Mouse (Mus musculus) MEL (cell line): ENCODE data around the gene Dgkz.

Experiments
- CHD2 ChIP-seq: IDR thresholded peaks from 2 replicates; pipeline ENCODE4 v1.6.1; 2011; ENCODE audit warnings: low read length, improper control_type of control experiment
- CTCF ChIP-seq, 3 experiments: IDR thresholded peaks in 2 of 3; conservative IDR thresholded peaks in 1 of 3; 2 replicates each; pipeline ENCODE4 v1.5.1; 2011 to 2012; ENCODE audit warnings: low read length in 3 of 3, low read depth in 2 of 3, mild to moderate bottlenecking in 2 of 3, improper control_type of control experiment in 1 of 3, inconsistent platforms in 1 of 3, mixed read lengths in 1 of 3, moderate library complexity in 1 of 3; ENCODE audit not compliant: control insufficient read depth in 1 of 3, insufficient read depth in 1 of 3, poor library complexity in 1 of 3, severe bottlenecking in 1 of 3
- E2F4 ChIP-seq: IDR thresholded peaks from 2 replicates; pipeline ENCODE4 v1.6.1; 2011; ENCODE audit warnings: low read depth, low read length, improper control_type of control experiment, borderline replicate concordance
- ELF1 ChIP-seq: IDR thresholded peaks from 2 replicates; pipeline ENCODE4 v1.6.1; 2014; ENCODE audit warnings: low read depth, mild to moderate bottlenecking, inconsistent platforms, low read length, improper control_type of control experiment, moderate library complexity
- EP300 ChIP-seq, 2 experiments: IDR thresholded peaks; 2 replicates each; pipeline ENCODE4 v1.6.1; 2011; ENCODE audit warnings: improper control_type of control experiment in 2 of 2, low read length in 2 of 2, low read depth in 1 of 2, mild to moderate bottlenecking in 1 of 2
- HCFC1 ChIP-seq: IDR thresholded peaks from 2 replicates; pipeline ENCODE4 v1.6.1; 2012; ENCODE audit warnings: low read depth, mild to moderate bottlenecking, inconsistent platforms, low read length, improper control_type of control experiment, moderate library complexity
- JUND ChIP-seq: IDR thresholded peaks from 2 replicates; pipeline ENCODE4 v1.6.1; 2011; ENCODE audit warnings: low read depth, mild to moderate bottlenecking, improper control_type of control experiment, low read length
- KAT2A ChIP-seq: conservative IDR thresholded peaks from 2 replicates; pipeline ENCODE4 v1.6.1; 2012; ENCODE audit warnings: low read depth, low read length, improper control_type of control experiment, inconsistent platforms
- MAFK ChIP-seq: IDR thresholded peaks from 2 replicates; pipeline ENCODE4 v1.6.1; 2011; ENCODE audit warnings: low read depth, mild to moderate bottlenecking, low read length, improper control_type of control experiment, borderline replicate concordance
- MAZ ChIP-seq: IDR thresholded peaks from 2 replicates; pipeline ENCODE4 v1.6.1; 2012; ENCODE audit warnings: low read depth, mild to moderate bottlenecking, inconsistent platforms, low read length, improper control_type of control experiment
- NELFE ChIP-seq: IDR thresholded peaks from 2 replicates; pipeline ENCODE4 v1.6.1; 2011; ENCODE audit warnings: low read depth, low read length, improper control_type of control experiment
- POLR2A ChIP-seq, 2 experiments: IDR thresholded peaks; 2 replicates each; pipeline ENCODE4 v1.6.1; 2011 to 2012; ENCODE audit warnings: low read length in 2 of 2, mild to moderate bottlenecking in 2 of 2, control low read depth in 1 of 2, improper control_type of control experiment in 1 of 2, low read depth in 1 of 2, moderate library complexity in 1 of 2; ENCODE audit not compliant: control insufficient read depth in 1 of 2, insufficient read depth in 1 of 2, poor library complexity in 1 of 2
- POLR2AphosphoS2 ChIP-seq: IDR thresholded peaks from 2 replicates; pipeline ENCODE4 v1.6.1; 2011; ENCODE audit warnings: low read length, improper control_type of control experiment
- USF2 ChIP-seq, 2 experiments: IDR thresholded peaks; 2 replicates each; pipeline ENCODE4 v1.6.1; 2011 to 2012; ENCODE audit warnings: improper control_type of control experiment in 2 of 2, low read length in 2 of 2, borderline replicate concordance in 1 of 2, inconsistent platforms in 1 of 2, low read depth in 1 of 2, mild to moderate bottlenecking in 1 of 2; ENCODE audit not compliant: insufficient read depth in 1 of 2

GRCm38 (mm10) chr2:92024274-92024672, 48.6 kb upstream of the Dgkz start, which contains the start of gene Creb3l1:
- no peak for TF ChIP-seq POLR2A (IDR thresholded peaks at IDR 0.05; ENCODE audit: control insufficient read depth in 1 of 2, insufficient read depth in 1 of 2, low read depth in 1 of 2, low read length in 2 of 2, poor library complexity in 1 of 2)
- no peak for TF ChIP-seq E2F4
- no peak for TF ChIP-seq MAZ
- TF ChIP-seq ELF1 = no peak
- TF ChIP-seq CTCF (IDR thresholded peaks at IDR 0.05 in 2 of 3, conservative IDR thresholded peaks at IDR 0.05 in 1 of 3; ENCODE audit: control insufficient read depth in 1 of 3, insufficient read depth in 1 of 3, low read depth in 2 of 3, low read length in 3 of 3, poor library complexity in 1 of 3, severe bottlenecking in 1 of 3) = no peak
- no peak for TF ChIP-seq JUND
- no peak for TF ChIP-seq POLR2AphosphoS2
- no peak for TF ChIP-seq CHD2
- no peak for TF ChIP-seq EP300 (IDR thresholded peaks at IDR 0.05; ENCODE audit: low read depth in 1 of 2, low read length in 2 of 2)
- TF ChIP-seq HCFC1 = no peak
- no peak for TF ChIP-seq MAFK
- TF ChIP-seq USF2 (IDR thresholded peaks at IDR 0.05; ENCODE audit: borderline replicate concordance in 1 of 2, insufficient read depth in 1 of 2, low read depth in 1 of 2, low read length in 2 of 2) = no peak
- no peak for TF ChIP-seq NELFE
- no peak for TF ChIP-seq KAT2A
